ENCODE assay signal across 9 mouse cellular contexts in the genomic region with DNA sequence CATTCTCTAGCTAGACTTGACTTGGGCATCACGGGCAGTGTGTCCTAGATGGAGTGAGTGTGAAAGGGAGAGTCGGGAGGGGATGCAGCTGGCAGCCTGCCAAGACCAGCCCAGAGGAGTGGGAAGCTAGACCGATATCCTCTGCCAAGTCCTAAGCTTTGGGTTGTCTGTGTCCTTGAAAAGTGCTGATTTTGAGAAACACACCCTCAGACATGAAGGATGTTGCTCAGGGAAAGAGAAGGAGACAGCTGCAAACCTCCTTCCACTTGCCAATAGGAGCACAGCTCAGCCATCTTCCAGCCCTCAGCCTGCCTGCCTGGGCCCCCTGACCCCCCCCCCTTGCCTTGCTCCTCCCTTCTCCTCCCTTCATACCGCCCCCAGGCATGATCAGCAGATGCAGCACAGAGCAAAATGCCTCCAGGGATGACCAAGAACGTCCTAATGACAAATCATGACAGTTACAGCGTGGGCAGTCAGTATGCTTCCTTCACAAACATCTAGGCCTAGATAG.
DNase-seq lines count a peak whose midpoint lies in the region; ATAC-seq and TF ChIP-seq lines count a peak whose summit lies in the region.
"Had no signal": no experiment of that assay in that cellular context is flagged by ENCODE, and none has a peak within 500 bp of the region (broad histone marks: within the 10 kb centered on the region; RNA-seq: fewer than 3 reads in every experiment).

No protein-coding gene starts in this region.

- no peak overlapping the region for H3K4me3 ChIP-seq in intestine, embryonic 14.5 days (ENCODE audit: low read depth, low read length)
- no peak overlapping the region for H3K4me3 ChIP-seq in intestine, postnatal 0 days (ENCODE audit: low read depth, low read length)
- H3K4me3 ChIP-seq in hindbrain, embryonic 11.5 days (ENCODE audit: low read depth, low read length), result no peak overlapping the region
- no peak overlapping the region for H3K4me3 ChIP-seq in neural tube, embryonic 13.5 days

- peak overlapping the region; percentile 10; the same call in 1 of the 2 replicates for H3K27ac ChIP-seq in intestine, embryonic 14.5 days (ENCODE audit: low read depth)
- no peak overlapping the region for H3K27ac ChIP-seq in intestine, postnatal 0 days (ENCODE audit: low read depth, low read length)
- no peak overlapping the region for H3K27ac ChIP-seq in hindbrain, embryonic 11.5 days (ENCODE audit: low read depth, low read length)
- H3K27ac ChIP-seq in neural tube, embryonic 13.5 days (replicated peaks), result peak overlapping the region; percentile 77
- H3K27ac ChIP-seq: kidney, postnatal 0 days had no signal

- peak; percentile 77 for ATAC-seq in intestine, embryonic 14.5 days (replicated peaks; ENCODE audit: low FRiP score, low TSS enrichment, low read depth)
- no peak for ATAC-seq in intestine, postnatal 0 days
- peak; percentile 22; the same call in 1 of the 2 replicates for ATAC-seq in hindbrain, embryonic 11.5 days (ENCODE audit: low FRiP score)
- peak; percentile 60 for ATAC-seq in neural tube, embryonic 13.5 days (ENCODE audit: low read depth)

- no peaks in the 10 kb centered on the region for H3K27me3 ChIP-seq in intestine, embryonic 14.5 days (replicated peaks; ENCODE audit: control insufficient read depth, insufficient read depth, low read length)
- no peaks in the 10 kb centered on the region for H3K27me3 ChIP-seq in intestine, postnatal 0 days (replicated peaks; ENCODE audit: control insufficient read depth, insufficient read depth, low read length)
- H3K27me3 ChIP-seq in hindbrain, embryonic 11.5 days (ENCODE audit: control insufficient read depth, insufficient read depth, low read length), result no peaks in the 10 kb centered on the region
- no peaks in the 10 kb centered on the region for H3K27me3 ChIP-seq in neural tube, embryonic 13.5 days

- DNase-seq in intestine, embryonic 14.5 days (ENCODE audit: low spot score), result peak; percentile 62
- DNase-seq in NIH3T3 (ENCODE audit: low read depth), result peak; percentile 68
- DNase-seq in hindbrain, embryonic 11.5 days (ENCODE audit: low spot score), result peak; percentile 19
- DNase-seq in spleen, postnatal 4 days (ENCODE audit: low spot score in 2 of 2), result no peak
- DNase-seq in adrenal gland, postnatal 36 days, result no peak
- no peak for DNase-seq in cerebellum, adult 11-12 months

- H3K4me1 ChIP-seq in intestine, embryonic 14.5 days (replicated peaks; ENCODE audit: control insufficient read depth, insufficient read depth, low read length), result peaks cover 11% of the 10 kb centered on the region
- H3K4me1 ChIP-seq in intestine, postnatal 0 days (replicated peaks; ENCODE audit: control insufficient read depth, insufficient read depth, low read length), result no peaks in the 10 kb centered on the region
- H3K4me1 ChIP-seq in hindbrain, embryonic 11.5 days (replicated peaks; ENCODE audit: control insufficient read depth, insufficient read depth, low read length), result peaks cover 4% of the 10 kb centered on the region; the same call in 1 of the 2 replicates
- peaks cover 70% of the 10 kb centered on the region for H3K4me1 ChIP-seq in neural tube, embryonic 13.5 days (replicated peaks)

- no peak overlapping the region for H3K9ac ChIP-seq in intestine, embryonic 14.5 days (ENCODE audit: low read length)
- no peak overlapping the region for H3K9ac ChIP-seq in intestine, postnatal 0 days (ENCODE audit: low read depth, low read length)
- no peak overlapping the region for H3K9ac ChIP-seq in hindbrain, embryonic 11.5 days (ENCODE audit: low read depth, low read length)
- H3K9ac ChIP-seq in neural tube, embryonic 13.5 days, result no peak overlapping the region

- H3K4me2 ChIP-seq in intestine, embryonic 14.5 days (ENCODE audit: low read length), result 0 out of 2 replicates have a peak overlapping the region, but pooled peaks have one; percentile 25
- H3K4me2 ChIP-seq in intestine, postnatal 0 days (replicated peaks; ENCODE audit: low read depth), result no peak overlapping the region
- H3K4me2 ChIP-seq in hindbrain, embryonic 11.5 days (replicated peaks; ENCODE audit: low read depth, low read length), result no peak overlapping the region
- H3K4me2 ChIP-seq in neural tube, embryonic 13.5 days, result no peak overlapping the region

- H3K9me3 ChIP-seq in intestine, embryonic 14.5 days (ENCODE audit: control insufficient read depth, low read length), result no peaks in the 10 kb centered on the region
- H3K9me3 ChIP-seq in intestine, postnatal 0 days (ENCODE audit: control insufficient read depth), result no peaks in the 10 kb centered on the region
- H3K9me3 ChIP-seq in hindbrain, embryonic 11.5 days (ENCODE audit: control insufficient read depth, low read length), result no peaks in the 10 kb centered on the region
- H3K9me3 ChIP-seq in neural tube, embryonic 13.5 days, result no peaks in the 10 kb centered on the region

- H3K36me3 ChIP-seq in intestine, embryonic 14.5 days (ENCODE audit: control insufficient read depth, insufficient read depth, low read length), result no peaks in the 10 kb centered on the region
- H3K36me3 ChIP-seq in intestine, postnatal 0 days (ENCODE audit: control insufficient read depth, insufficient read depth), result no peaks in the 10 kb centered on the region
- H3K36me3 ChIP-seq in hindbrain, embryonic 11.5 days (ENCODE audit: control insufficient read depth, insufficient read depth, low read length), result no peaks in the 10 kb centered on the region
- no peaks in the 10 kb centered on the region for H3K36me3 ChIP-seq in neural tube, embryonic 13.5 days

- 16% methylated on average over 6 of the region's 6 CpGs for WGBS in intestine, embryonic 14.5 days
- WGBS in intestine, postnatal 0 days, result 39% methylated on average over 6 of the region's 6 CpGs
- 57% methylated on average over 5 of the region's 6 CpGs for WGBS in hindbrain, embryonic 11.5 days
- WGBS in neural tube, embryonic 13.5 days, result 24% methylated on average over 6 of the region's 6 CpGs

- TF ChIP-seq CTCF in intestine, postnatal 0 days (IDR thresholded peaks at IDR 0.05; ENCODE audit: low read depth), result no peak

Comparison
In these comparisons a context has a peak if more than half of its experiments do, and no peak if none do; other contexts are left out.
1. H3K27ac ChIP-seq: peak in intestine, embryonic 14.5 days (single experiment) and neural tube, embryonic 13.5 days (single experiment); none in intestine, postnatal 0 days (single experiment) and hindbrain, embryonic 11.5 days (single experiment).
2. DNase-seq: peak in intestine, embryonic 14.5 days (single experiment), NIH3T3 (single experiment) and hindbrain, embryonic 11.5 days (single experiment); none in spleen, postnatal 4 days (0 of 2), adrenal gland, postnatal 36 days (0 of 2) and cerebellum, adult 11-12 months (single experiment).